Mouse (Mus musculus): ENCODE data around the gene Hist1h2ap. TPM values are rescaled to one million over a fixed set of nuclear protein-coding genes. Genes with fewer than 3 reads are reported as not detected.
A peak's percentile ranks its signal among the peaks of the same experiment; 100 is the strongest.
"Not testable (repeated sequence)": the region's sequence is repeated elsewhere in the genome, so short reads cannot be mapped to it uniquely, and the experiment has no call there.

Gene Hist1h2ap
- polyA plus RNA-seq, 1 experiment from 2014 or later, result 3,914 TPM

DNA sequence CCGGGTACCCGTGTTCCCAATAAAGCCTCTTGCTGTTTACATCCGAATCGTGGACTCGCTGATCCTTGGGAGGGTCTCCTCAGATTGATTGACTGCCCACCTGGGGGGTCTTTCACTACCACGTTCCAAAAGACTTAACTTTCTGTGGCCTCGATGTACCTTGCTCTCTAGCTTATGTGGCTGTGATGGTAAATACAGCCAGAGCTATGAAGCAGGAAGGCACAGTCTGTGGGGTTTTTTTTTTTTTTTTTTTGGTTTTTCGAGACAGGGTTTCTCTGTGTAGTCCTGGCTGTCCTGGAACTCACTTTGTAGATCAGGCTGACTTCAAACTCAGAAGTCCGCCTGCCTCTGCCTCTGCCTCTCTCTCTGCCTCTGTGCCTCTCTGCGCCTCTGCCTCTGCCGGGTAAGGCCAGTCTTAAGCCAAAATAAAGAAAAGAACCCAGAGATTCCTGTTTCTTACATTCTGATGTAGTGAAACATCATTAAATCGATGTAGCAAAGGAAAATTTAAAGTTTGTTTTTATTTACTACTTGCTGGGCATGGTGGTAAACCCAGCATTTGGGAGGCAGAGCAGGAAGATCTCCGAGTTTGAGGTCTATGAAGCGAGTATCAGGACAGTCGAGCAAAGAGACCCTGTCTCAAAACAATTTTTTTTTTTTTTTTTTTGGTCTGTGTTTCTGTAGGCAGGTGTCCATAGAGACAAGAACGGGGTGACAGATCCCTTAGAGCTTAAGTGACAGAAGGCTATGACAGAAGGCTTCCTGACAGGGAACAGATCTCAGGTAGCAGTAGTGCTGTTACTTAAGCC lies 13.0 kb downstream of the Hist1h2ap start:
- not testable (repeated sequence) for H3K36me3 ChIP-seq (ENCODE audit: control insufficient read depth, insufficient read depth); H3K4me1 ChIP-seq (ENCODE audit: control insufficient read depth, low read depth, low read length); H3K27ac ChIP-seq (ENCODE audit: low read length); H3K27me3 ChIP-seq (ENCODE audit: control insufficient read depth, insufficient read depth, low read depth, low read length); H3K9me3 ChIP-seq (replicated peaks; ENCODE audit: control insufficient read depth, low read length); H3K4me3 ChIP-seq (ENCODE audit: low read depth, low read length); H3K9ac ChIP-seq (ENCODE audit: low read depth, low read length); H3K4me2 ChIP-seq (ENCODE audit: low read depth, low read length)
- 66% methylated on average over 7 of the region's 16 CpGs for WGBS (ENCODE audit: insufficient replicate concordance)
- peak; percentile 32; the same call in 1 of the 2 replicates for ATAC-seq (ENCODE audit: low read depth)

GRCm38 (mm10) chr13:21812092-21812491 lies 21.2 kb downstream of the Hist1h2ap start:
- H3K4me2 ChIP-seq (ENCODE audit: low read depth, low read length), result peak overlapping the region; percentile 42; the same call in 1 of the 2 replicates
- H3K9me3 ChIP-seq (replicated peaks; ENCODE audit: control insufficient read depth, low read length); H3K36me3 ChIP-seq (ENCODE audit: control insufficient read depth, insufficient read depth); H3K27me3 ChIP-seq (ENCODE audit: control insufficient read depth, insufficient read depth, low read depth, low read length); H3K9ac ChIP-seq (ENCODE audit: low read depth, low read length); H3K4me1 ChIP-seq (ENCODE audit: control insufficient read depth, low read depth, low read length): not testable (repeated sequence)
- peak overlapping the region; percentile 75 for H3K27ac ChIP-seq (ENCODE audit: low read length)
- WGBS (ENCODE audit: insufficient replicate concordance), result under 1% methylated on average over 14 of the region's 14 CpGs
- ATAC-seq (ENCODE audit: low read depth), result peak; percentile 49
- peak overlapping the region; percentile 29; the same call in 1 of the 2 replicates for H3K4me3 ChIP-seq (ENCODE audit: low read depth, low read length)

- not testable (repeated sequence) for H3K4me1 ChIP-seq (ENCODE audit: control insufficient read depth, low read depth, low read length); H3K36me3 ChIP-seq (ENCODE audit: control insufficient read depth, insufficient read depth); H3K9ac ChIP-seq (ENCODE audit: low read depth, low read length); H3K27me3 ChIP-seq (ENCODE audit: control insufficient read depth, insufficient read depth, low read depth, low read length); H3K9me3 ChIP-seq (replicated peaks; ENCODE audit: control insufficient read depth, low read length)
- peak; percentile 37 for ATAC-seq (ENCODE audit: low read depth)
- H3K4me2 ChIP-seq (ENCODE audit: low read depth, low read length), result peak within 1 kb of the TSS; percentile 42; the same call in 1 of the 2 replicates
- H3K4me3 ChIP-seq (ENCODE audit: low read depth, low read length), result peak within 1 kb of the TSS; percentile 29; the same call in 1 of the 2 replicates
- WGBS (ENCODE audit: insufficient replicate concordance), result no CpG with 5 or more reads among the region's 24 CpGs
- H3K27ac ChIP-seq (ENCODE audit: low read length), result peak within 1 kb of the TSS; percentile 75
Measured at GRCm38 (mm10) chr13:21811539-21811938, 21.8 kb downstream of the Hist1h2ap start, which contains the start of gene Hist1h4m. Hist1h4m (plus strand) TSS chr13:21811746.

- H3K27me3 ChIP-seq (ENCODE audit: control insufficient read depth, insufficient read depth, low read depth, low read length); H3K9ac ChIP-seq (ENCODE audit: low read depth, low read length); H3K4me1 ChIP-seq (ENCODE audit: control insufficient read depth, low read depth, low read length); H3K36me3 ChIP-seq (ENCODE audit: control insufficient read depth, insufficient read depth); H3K27ac ChIP-seq (ENCODE audit: low read length); H3K4me2 ChIP-seq (ENCODE audit: low read depth, low read length); H3K4me3 ChIP-seq (ENCODE audit: low read depth, low read length); H3K9me3 ChIP-seq (replicated peaks; ENCODE audit: control insufficient read depth, low read length): not testable (repeated sequence)
- ATAC-seq (ENCODE audit: low read depth), result peak; percentile 3; the same call in 1 of the 2 replicates
- WGBS (ENCODE audit: insufficient replicate concordance), result no CpG with 5 or more reads among the region's 8 CpGs
Measured at GRCm38 (mm10) chr13:21811074-21811473, 22.2 kb downstream of the Hist1h2ap start.

GRCm38 (mm10) chr13:21810073-21810472 lies 23.2 kb downstream of the Hist1h2ap start, which contains the start of the genes Hist1h2bq and Hist1h2ao:
Hist1h2bq (minus strand) TSS chr13:21810197.
Hist1h2ao (plus strand) TSS chr13:21810465.
- H3K4me2 ChIP-seq (ENCODE audit: low read depth, low read length); H3K4me3 ChIP-seq (ENCODE audit: low read depth, low read length); H3K27ac ChIP-seq (ENCODE audit: low read length); H3K27me3 ChIP-seq (ENCODE audit: control insufficient read depth, insufficient read depth, low read depth, low read length); H3K36me3 ChIP-seq (ENCODE audit: control insufficient read depth, insufficient read depth); H3K9ac ChIP-seq (ENCODE audit: low read depth, low read length); H3K9me3 ChIP-seq (replicated peaks; ENCODE audit: control insufficient read depth, low read length); H3K4me1 ChIP-seq (ENCODE audit: control insufficient read depth, low read depth, low read length): not testable (repeated sequence)
- ATAC-seq (ENCODE audit: low read depth), result peak; percentile 86
- WGBS (ENCODE audit: insufficient replicate concordance), result no CpG with 5 or more reads among the region's 23 CpGs

- H3K27ac ChIP-seq (ENCODE audit: low read length); H3K4me1 ChIP-seq (ENCODE audit: control insufficient read depth, low read depth, low read length); H3K9me3 ChIP-seq (replicated peaks; ENCODE audit: control insufficient read depth, low read length); H3K9ac ChIP-seq (ENCODE audit: low read depth, low read length); H3K4me3 ChIP-seq (ENCODE audit: low read depth, low read length); H3K4me2 ChIP-seq (ENCODE audit: low read depth, low read length); H3K27me3 ChIP-seq (ENCODE audit: control insufficient read depth, insufficient read depth, low read depth, low read length); H3K36me3 ChIP-seq (ENCODE audit: control insufficient read depth, insufficient read depth): not testable (repeated sequence)
- no CpG with 5 or more reads among the region's 4 CpGs for WGBS (ENCODE audit: insufficient replicate concordance)
- ATAC-seq (ENCODE audit: low read depth), result peak; percentile 65
Measured at GRCm38 (mm10) chr13:21803058-21803457, 30.2 kb downstream of the Hist1h2ap start.

DNA sequence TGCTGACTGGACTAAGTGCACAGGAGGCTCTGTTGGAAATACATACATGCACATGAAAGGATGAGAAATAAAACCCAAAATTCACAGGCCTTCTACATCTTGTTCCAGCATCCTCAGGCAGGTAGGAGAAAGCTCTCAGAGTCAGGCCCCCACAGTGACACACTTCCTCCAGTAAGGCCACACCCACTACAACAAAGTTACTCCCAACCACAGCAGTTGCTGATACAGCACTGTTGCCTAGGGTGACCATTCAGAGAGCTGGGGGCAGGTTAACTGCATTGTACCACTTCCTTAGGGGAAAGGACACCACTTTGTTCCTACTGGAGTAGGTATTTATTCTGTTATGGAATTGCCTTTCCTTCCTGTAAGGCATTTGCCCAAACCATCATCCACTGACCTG lies 36.1 kb downstream of the Hist1h2ap start:
- not testable (repeated sequence) for H3K4me3 ChIP-seq (ENCODE audit: low read depth, low read length); H3K36me3 ChIP-seq (ENCODE audit: control insufficient read depth, insufficient read depth); H3K27me3 ChIP-seq (ENCODE audit: control insufficient read depth, insufficient read depth, low read depth, low read length); H3K9me3 ChIP-seq (replicated peaks; ENCODE audit: control insufficient read depth, low read length); H3K4me1 ChIP-seq (ENCODE audit: control insufficient read depth, low read depth, low read length); H3K27ac ChIP-seq (ENCODE audit: low read length); H3K9ac ChIP-seq (ENCODE audit: low read depth, low read length); H3K4me2 ChIP-seq (ENCODE audit: low read depth, low read length)
- peak; percentile 67; the same call in 1 of the 2 replicates for ATAC-seq (ENCODE audit: low read depth)

DNA sequence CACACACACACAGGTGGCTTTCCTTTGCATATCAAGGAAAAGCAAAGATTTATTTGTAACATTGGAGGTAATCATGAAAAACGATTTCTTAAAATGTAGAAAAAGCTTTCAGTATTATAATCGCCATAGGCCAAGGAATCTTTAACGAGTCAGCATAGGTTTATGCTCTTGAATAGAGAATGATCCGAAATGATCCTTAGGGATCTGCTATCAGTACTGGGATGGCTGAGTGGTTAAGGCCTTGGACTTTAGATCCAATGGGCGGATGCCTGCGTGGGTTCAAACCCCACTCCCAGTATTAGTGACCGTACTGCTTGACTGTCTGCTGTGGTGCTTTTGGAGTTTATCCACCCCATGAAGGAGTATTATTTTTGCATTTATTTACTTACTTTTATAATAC lies 37.7 kb downstream of the Hist1h2ap start:
- no peak overlapping the region for H3K4me2 ChIP-seq (ENCODE audit: low read depth, low read length)
- H3K4me3 ChIP-seq (ENCODE audit: low read depth, low read length), result no peak overlapping the region
- no peaks in the 10 kb centered on the region for H3K36me3 ChIP-seq (ENCODE audit: control insufficient read depth, insufficient read depth)
- H3K9me3 ChIP-seq (replicated peaks; ENCODE audit: control insufficient read depth, low read length), result no peaks in the 10 kb centered on the region
- peaks cover under 1% of the 10 kb centered on the region; the same call in 1 of the 2 replicates for H3K4me1 ChIP-seq (ENCODE audit: control insufficient read depth, low read depth, low read length)
- WGBS (ENCODE audit: insufficient replicate concordance), result 75% methylated on average over 7 of the region's 7 CpGs
- H3K9ac ChIP-seq (ENCODE audit: low read depth, low read length), result no peak overlapping the region
- no peak overlapping the region for H3K27ac ChIP-seq (ENCODE audit: low read length)
- no peak for ATAC-seq (ENCODE audit: low read depth)
- H3K27me3 ChIP-seq (ENCODE audit: control insufficient read depth, insufficient read depth, low read depth, low read length), result no peaks in the 10 kb centered on the region

GRCm38 (mm10) chr13:21790601-21791283 lies 42.6 kb downstream of the Hist1h2ap start:
- Histone ChIP-seq H3K9ac (ENCODE audit: low read depth, low read length) (peak overlapping the region; percentile 9; the same call in 1 of the 2 replicates), H3K4me2 (ENCODE audit: low read depth, low read length) (peak overlapping the region; percentile 34), H3K4me3 (ENCODE audit: low read depth, low read length) (0 out of 2 replicates have a peak overlapping the region, but pooled peaks have one; percentile 1), H3K4me1 (ENCODE audit: control insufficient read depth, low read depth, low read length) (peaks cover 14% of the 10 kb centered on the region), H3K9me3 (replicated peaks; ENCODE audit: control insufficient read depth, low read length) (no peaks in the 10 kb centered on the region), H3K36me3 (ENCODE audit: control insufficient read depth, insufficient read depth) (no peaks in the 10 kb centered on the region), H3K27me3 (ENCODE audit: control insufficient read depth, insufficient read depth, low read depth, low read length) (no peaks in the 10 kb centered on the region), H3K27ac (ENCODE audit: low read length) (no peak overlapping the region)
- ATAC-seq (ENCODE audit: low read depth), result no peak
- 37% methylated on average over 17 of the region's 18 CpGs for WGBS (ENCODE audit: insufficient replicate concordance)
